Mouse (Mus musculus): ENCODE measurements around the gene Tff3.

DNA sequence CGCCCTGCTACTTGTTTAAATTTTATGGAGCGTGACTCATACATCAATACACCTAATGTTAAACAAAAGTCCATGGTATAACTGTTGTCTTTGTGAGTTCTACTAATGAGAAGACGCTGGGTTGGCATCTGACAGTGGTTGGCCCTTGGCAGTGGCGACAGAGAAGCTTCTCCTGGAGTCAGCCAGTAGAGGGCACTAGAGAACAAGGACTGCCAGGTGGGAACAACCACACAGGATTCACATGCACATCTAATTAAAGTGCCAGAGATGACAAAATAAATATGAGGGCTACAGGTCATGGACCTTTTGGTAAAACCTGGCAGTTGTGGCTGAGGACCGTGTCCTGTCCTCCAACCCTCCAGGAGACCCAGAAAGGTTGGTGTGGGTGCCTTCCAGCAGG, 9.0 kb upstream of the Tff3 start:
- TF ChIP-seq POLR2A (IDR thresholded peaks at IDR 0.05; ENCODE audit: insufficient read depth, low read depth, low read length), result no peak
- TF ChIP-seq CTCF (IDR thresholded peaks at IDR 0.05), result peak; percentile 90

Data from heart, adult 2 months (tissue).